Mouse (Mus musculus): ENCODE measurements around the gene B4galt3. TPM values are rescaled to one million over a fixed set of nuclear protein-coding genes. Genes with fewer than 3 reads are reported as not detected.

The B4galt3 gene
- polyA plus RNA-seq, 1 experiment from 2014 or later: 92.6 TPM

GRCm38 (mm10) chr1:171309321-171309720, 39.2 kb downstream of the B4galt3 start:
- no peaks in the 10 kb centered on the region for H3K4me1 ChIP-seq (replicated peaks; ENCODE audit: control insufficient read depth, insufficient read depth, low read length)
- H3K36me3 ChIP-seq (ENCODE audit: control insufficient read depth, insufficient read depth, low read length): no peaks in the 10 kb centered on the region
- no peak overlapping the region for H3K4me3 ChIP-seq (ENCODE audit: low read length)
- H3K27me3 ChIP-seq (ENCODE audit: control insufficient read depth, insufficient read depth, low read depth, low read length): no peaks in the 10 kb centered on the region
- no peak overlapping the region for H3K9ac ChIP-seq (ENCODE audit: low read length)
- H3K27ac ChIP-seq (ENCODE audit: low read length): no peak overlapping the region
- H3K9me3 ChIP-seq (ENCODE audit: control insufficient read depth, low read length): no peaks in the 10 kb centered on the region
- no peak for ATAC-seq (ENCODE audit: low read depth)
- H3K4me2 ChIP-seq (ENCODE audit: low read depth, low read length): no peak overlapping the region
- 66% methylated on average over 2 of the region's 2 CpGs for WGBS

- WGBS: 23% methylated on average over 7 of the region's 7 CpGs
- Histone ChIP-seq H3K9ac (ENCODE audit: low read length) (no peak overlapping the region), H3K9me3 (ENCODE audit: control insufficient read depth, low read length) (no peaks in the 10 kb centered on the region), H3K27me3 (ENCODE audit: control insufficient read depth, insufficient read depth, low read depth, low read length) (no peaks in the 10 kb centered on the region), H3K36me3 (ENCODE audit: control insufficient read depth, insufficient read depth, low read length) (no peaks in the 10 kb centered on the region), H3K4me1 (replicated peaks; ENCODE audit: control insufficient read depth, insufficient read depth, low read length) (no peaks in the 10 kb centered on the region), H3K4me2 (ENCODE audit: low read depth, low read length) (no peak overlapping the region; the same call in 1 of the 2 replicates), H3K27ac (ENCODE audit: low read length) (no peak overlapping the region), H3K4me3 (ENCODE audit: low read length) (no peak overlapping the region)
- no peak for ATAC-seq (ENCODE audit: low read depth)
These were observed 49.6 kb downstream of the B4galt3 start for GRCm38 (mm10) chr1:171319748-171320147.

- H3K27me3 ChIP-seq (ENCODE audit: control insufficient read depth, insufficient read depth, low read depth, low read length): no peaks in the 10 kb centered on the region
- WGBS: 21% methylated on average over 5 of the region's 5 CpGs
- no peaks in the 10 kb centered on the region for H3K36me3 ChIP-seq (ENCODE audit: control insufficient read depth, insufficient read depth, low read length)
- no peak overlapping the region for H3K27ac ChIP-seq (ENCODE audit: low read length)
- no peaks in the 10 kb centered on the region for H3K9me3 ChIP-seq (ENCODE audit: control insufficient read depth, low read length)
- ATAC-seq (ENCODE audit: low read depth): no peak
- no peaks in the 10 kb centered on the region for H3K4me1 ChIP-seq (replicated peaks; ENCODE audit: control insufficient read depth, insufficient read depth, low read length)
- H3K9ac ChIP-seq (ENCODE audit: low read length): 0 out of 2 replicates have a peak overlapping the region, but pooled peaks have one; percentile 15
- H3K4me3 ChIP-seq (ENCODE audit: low read length): no peak overlapping the region
- H3K4me2 ChIP-seq (ENCODE audit: low read depth, low read length): no peak overlapping the region; the same call in 1 of the 2 replicates
These were observed 50.0 kb downstream of the B4galt3 start for GRCm38 (mm10) chr1:171320151-171320550.

GRCm38 (mm10) chr1:171321415-171321814, 51.3 kb downstream of the B4galt3 start:
- Histone ChIP-seq H3K9me3 (ENCODE audit: control insufficient read depth, low read length) (no peaks in the 10 kb centered on the region), H3K27ac (ENCODE audit: low read length) (no peak overlapping the region), H3K36me3 (ENCODE audit: control insufficient read depth, insufficient read depth, low read length) (no peaks in the 10 kb centered on the region), H3K4me1 (replicated peaks; ENCODE audit: control insufficient read depth, insufficient read depth, low read length) (0 out of 2 replicates have a peak, but pooled peaks cover 2% of the 10 kb centered on the region), H3K9ac (ENCODE audit: low read length) (no peak overlapping the region), H3K27me3 (ENCODE audit: control insufficient read depth, insufficient read depth, low read depth, low read length) (no peaks in the 10 kb centered on the region), H3K4me3 (ENCODE audit: low read length) (no peak overlapping the region), H3K4me2 (ENCODE audit: low read depth, low read length) (no peak overlapping the region)
- no peak for ATAC-seq (ENCODE audit: low read depth)

GRCm38 (mm10) chr1:171322012-171322411, 51.9 kb downstream of the B4galt3 start:
- H3K9me3 ChIP-seq (ENCODE audit: control insufficient read depth, low read length): no peaks in the 10 kb centered on the region
- H3K4me1 ChIP-seq (replicated peaks; ENCODE audit: control insufficient read depth, insufficient read depth, low read length): peaks cover 2% of the 10 kb centered on the region; the same call in 1 of the 2 replicates
- ATAC-seq (ENCODE audit: low read depth): no peak
- no peak overlapping the region for H3K9ac ChIP-seq (ENCODE audit: low read length)
- no peaks in the 10 kb centered on the region for H3K27me3 ChIP-seq (ENCODE audit: control insufficient read depth, insufficient read depth, low read depth, low read length)
- H3K36me3 ChIP-seq (ENCODE audit: control insufficient read depth, insufficient read depth, low read length): no peaks in the 10 kb centered on the region
- no peak overlapping the region for H3K27ac ChIP-seq (ENCODE audit: low read length)
- H3K4me2 ChIP-seq (ENCODE audit: low read depth, low read length): no peak overlapping the region
- 90% methylated on average over 1 of the region's 1 CpGs for WGBS
- no peak overlapping the region for H3K4me3 ChIP-seq (ENCODE audit: low read length)

- Histone ChIP-seq H3K4me1 (replicated peaks; ENCODE audit: control insufficient read depth, insufficient read depth, low read length) (peaks cover 13% of the 10 kb centered on the region), H3K4me3 (ENCODE audit: low read length) (no peak overlapping the region), H3K27ac (ENCODE audit: low read length) (no peak overlapping the region), H3K9ac (ENCODE audit: low read length) (no peak overlapping the region), H3K27me3 (ENCODE audit: control insufficient read depth, insufficient read depth, low read depth, low read length) (no peaks in the 10 kb centered on the region), H3K9me3 (ENCODE audit: control insufficient read depth, low read length) (no peaks in the 10 kb centered on the region), H3K4me2 (ENCODE audit: low read depth, low read length) (no peak overlapping the region), H3K36me3 (ENCODE audit: control insufficient read depth, insufficient read depth, low read length) (no peaks in the 10 kb centered on the region)
- ATAC-seq (ENCODE audit: low read depth): no peak
- 79% methylated on average over 2 of the region's 2 CpGs for WGBS
These were observed 55.4 kb downstream of the B4galt3 start for GRCm38 (mm10) chr1:171325571-171325970.

Other genes starting within 250 kb of the B4galt3 start
- 12.7 and 19.3 TPM in 2 replicates for gene Fcgr3, start 205.4 kb upstream of the B4galt3 start, polyA plus RNA-seq (2015; fragmentation: Nextera tagmentation; extraction: Ambion mirVana)
- 15.7 and 20.4 TPM in 2 replicates for gene Cfap126, start 156.4 kb upstream of the B4galt3 start, polyA plus RNA-seq (2015; fragmentation: Nextera tagmentation; extraction: Ambion mirVana)
- gene Sdhc, start 119.7 kb upstream of the B4galt3 start, polyA plus RNA-seq (2015; fragmentation: Nextera tagmentation; extraction: Ambion mirVana): 263 and 285 TPM in 2 replicates
- gene Mpz, start 119.6 kb upstream of the B4galt3 start, polyA plus RNA-seq (2015; fragmentation: Nextera tagmentation; extraction: Ambion mirVana): 0.78 and 1.3 TPM in 2 replicates
- 6.6 and 7.2 TPM in 2 replicates for gene Pcp4l1, start 74.1 kb upstream of the B4galt3 start, polyA plus RNA-seq (2015; fragmentation: Nextera tagmentation; extraction: Ambion mirVana)
- 0.19 and 0.23 TPM in 2 replicates for gene Nr1i3, start 56.4 kb upstream of the B4galt3 start, polyA plus RNA-seq (2015; fragmentation: Nextera tagmentation; extraction: Ambion mirVana)
- gene Tomm40l, start 47.8 kb upstream of the B4galt3 start, polyA plus RNA-seq (2015; fragmentation: Nextera tagmentation; extraction: Ambion mirVana): 32.0 and 33.3 TPM in 2 replicates
- gene Apoa2, start 45.3 kb upstream of the B4galt3 start, polyA plus RNA-seq (2015; fragmentation: Nextera tagmentation; extraction: Ambion mirVana): 13.3 and 111 TPM in 2 replicates
- 52.8 and 59.4 TPM in 2 replicates for gene Fcer1g, start 36.0 kb upstream of the B4galt3 start, polyA plus RNA-seq (2015; fragmentation: Nextera tagmentation; extraction: Ambion mirVana)
- 8.4 and 9.2 TPM in 2 replicates for gene Adamts4, start 19.9 kb upstream of the B4galt3 start, polyA plus RNA-seq (2015; fragmentation: Nextera tagmentation; extraction: Ambion mirVana)
- gene Ndufs2, start 18.9 kb upstream of the B4galt3 start, polyA plus RNA-seq (2015; fragmentation: Nextera tagmentation; extraction: Ambion mirVana): 227 and 230 TPM in 2 replicates
- gene Ppox, start 10.9 kb downstream of the B4galt3 start, polyA plus RNA-seq (2015; fragmentation: Nextera tagmentation; extraction: Ambion mirVana): 53.9 and 56.8 TPM in 2 replicates
- gene Usp21, start 17.7 kb downstream of the B4galt3 start, polyA plus RNA-seq (2015; fragmentation: Nextera tagmentation; extraction: Ambion mirVana): 69.8 and 76.0 TPM in 2 replicates
- gene Ufc1, start 24.7 kb downstream of the B4galt3 start, polyA plus RNA-seq (2015; fragmentation: Nextera tagmentation; extraction: Ambion mirVana): 109 and 111 TPM in 2 replicates
- gene Dedd, start 58.8 kb downstream of the B4galt3 start, polyA plus RNA-seq (2015; fragmentation: Nextera tagmentation; extraction: Ambion mirVana): 52.0 and 52.1 TPM in 2 replicates
- gene Nit1, start 75.3 kb downstream of the B4galt3 start, polyA plus RNA-seq (2015; fragmentation: Nextera tagmentation; extraction: Ambion mirVana): 43.5 and 44.9 TPM in 2 replicates
- 86.4 and 99.8 TPM in 2 replicates for gene Pfdn2, start 75.3 kb downstream of the B4galt3 start, polyA plus RNA-seq (2015; fragmentation: Nextera tagmentation; extraction: Ambion mirVana)
- gene Klhdc9, start 90.5 kb downstream of the B4galt3 start, polyA plus RNA-seq (2015; fragmentation: Nextera tagmentation; extraction: Ambion mirVana): 3.8 and 4.4 TPM in 2 replicates
- 7.4 and 9.4 TPM in 2 replicates for gene Nectin4, start 99.8 kb downstream of the B4galt3 start, polyA plus RNA-seq (2015; fragmentation: Nextera tagmentation; extraction: Ambion mirVana)
- gene Arhgap30, start 118.6 kb downstream of the B4galt3 start, polyA plus RNA-seq (2015; fragmentation: Nextera tagmentation; extraction: Ambion mirVana): 2.6 and 3.2 TPM in 2 replicates
- 73.6 and 81.7 TPM in 2 replicates for gene Usf1, start 141.0 kb downstream of the B4galt3 start, polyA plus RNA-seq (2015; fragmentation: Nextera tagmentation; extraction: Ambion mirVana)
- 5.9 and 8.4 TPM in 2 replicates for gene Tstd1, start 148.5 kb downstream of the B4galt3 start, polyA plus RNA-seq (2015; fragmentation: Nextera tagmentation; extraction: Ambion mirVana)
- 134 and 145 TPM in 2 replicates for gene F11r, start 167.2 kb downstream of the B4galt3 start, polyA plus RNA-seq (2015; fragmentation: Nextera tagmentation; extraction: Ambion mirVana)
- gene Alyref2, start 233.2 kb downstream of the B4galt3 start, polyA plus RNA-seq (2015; fragmentation: Nextera tagmentation; extraction: Ambion mirVana): 11.8 and 13.6 TPM in 2 replicates